Mouse (Mus musculus) cerebellum, adult (tissue): ENCODE results near the gene Abca9.

Source experiments
- ATAC-seq: cut with Nextera tagmentation; 2 replicates; pipeline ENCODE4 v1.9.2; 2017; ENCODE audit warnings: mild to moderate bottlenecking, moderate library complexity, mixed read lengths; ENCODE audit not compliant: insufficient number of reproducible peaks, low FRiP score, low TSS enrichment

The Abca9 gene

DNA sequence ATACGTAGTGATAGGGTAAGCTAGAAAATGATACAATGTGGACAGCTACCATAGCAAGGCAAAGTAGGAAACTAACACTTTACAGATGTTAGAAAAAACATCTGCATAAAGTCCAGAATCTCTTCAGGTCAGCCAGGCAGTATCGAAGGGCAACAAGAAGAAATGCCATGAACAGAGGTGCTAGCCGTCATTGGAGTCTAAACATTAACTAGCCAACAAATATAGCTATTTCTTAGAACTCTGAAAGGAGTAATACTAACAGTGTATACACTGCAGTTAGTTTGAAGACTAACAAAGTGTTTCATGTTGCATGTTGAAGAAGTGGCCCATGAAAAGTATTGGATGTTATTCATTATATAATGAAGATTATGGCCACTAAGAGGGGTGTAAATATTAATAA lies 95.8 kb downstream of the Abca9 start:
- no peak for ATAC-seq

DNA sequence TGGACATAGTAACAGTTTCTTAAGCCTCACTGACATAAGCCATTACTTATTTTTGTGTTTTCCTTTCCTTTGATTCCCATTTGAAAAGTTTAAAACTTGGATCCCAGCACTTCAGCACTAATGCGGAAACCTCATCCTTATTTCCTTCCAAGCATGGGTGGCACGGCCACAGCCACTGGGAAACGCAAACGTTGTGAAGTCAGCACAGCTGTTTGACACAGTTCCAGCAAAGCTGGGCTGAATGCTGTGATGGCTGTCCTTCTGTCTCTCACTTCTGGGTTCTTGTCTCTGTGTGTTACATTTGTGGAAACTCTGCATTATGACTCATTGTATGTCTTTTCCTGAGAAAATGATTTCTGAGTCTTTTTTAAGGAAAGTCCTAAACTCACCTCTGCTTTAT lies 107.0 kb downstream of the Abca9 start:
- ATAC-seq: no peak

DNA sequence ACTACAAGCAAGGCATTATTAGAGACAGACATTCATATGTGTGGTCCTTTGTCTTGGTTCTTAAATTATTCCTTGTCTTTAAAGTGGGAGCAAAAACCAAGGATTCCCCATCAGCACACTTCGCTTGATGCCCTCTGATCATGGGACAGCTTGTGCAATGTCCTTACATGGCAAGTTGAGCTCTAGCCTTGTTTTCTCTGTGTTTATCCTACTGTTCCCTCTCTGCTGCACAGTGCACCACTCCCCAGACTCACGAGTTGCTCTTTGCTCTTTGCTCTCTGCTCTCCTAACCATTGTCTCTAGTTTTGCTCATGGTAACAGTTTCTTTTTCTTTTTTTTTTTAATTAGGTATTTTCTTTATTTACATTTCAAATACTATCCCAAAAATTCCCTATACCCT lies 107.9 kb downstream of the Abca9 start:
- no peak for ATAC-seq

DNA sequence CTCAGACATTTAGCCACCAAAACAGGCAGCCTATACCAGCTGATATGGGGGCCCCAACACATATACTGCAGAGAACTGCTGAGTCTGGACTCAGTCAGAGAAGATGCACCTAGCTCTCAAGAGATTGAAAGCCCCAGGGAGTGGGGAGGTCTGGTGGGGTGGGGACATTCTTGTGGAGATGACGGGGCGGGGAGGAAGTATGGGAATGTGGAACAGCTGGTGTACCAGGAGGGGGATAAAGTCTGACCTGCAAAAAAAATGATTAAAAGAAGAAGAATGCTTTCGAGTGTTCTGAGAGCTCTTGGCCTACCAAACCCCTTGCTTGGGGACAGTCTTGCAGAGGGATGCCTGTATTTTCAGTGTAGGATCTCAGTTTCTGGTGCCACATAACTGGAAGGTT lies 114.3 kb downstream of the Abca9 start:
- ATAC-seq: no peak
